Mouse (Mus musculus): ENCODE data around the gene Il16. TPM values are rescaled to one million over a fixed set of nuclear protein-coding genes. Genes with fewer than 3 reads are reported as not detected.

The Il16 gene
- not detected in 2 replicates for polyA plus RNA-seq (2012; ENCODE audit: insufficient read depth, insufficient read length, low replicate concordance, missing spikeins)

GRCm38 (mm10) chr7:83745413-83746106 is at the start of gene Il16:
Gene Il16, minus strand, starts transcription at chr7:83745726.
- Histone ChIP-seq H3K4me3 (ENCODE audit: insufficient read depth, low read depth, low read length) (no peak within 1 kb of the TSS), H3K27ac (ENCODE audit: insufficient read depth, low read depth, low read length) (no peak within 1 kb of the TSS), H3K4me1 (ENCODE audit: control insufficient read depth, insufficient read depth, low read length) (peaks cover 11% of the 10 kb centered on the region)
- 27% methylated on average over 20 of the region's 20 CpGs for WGBS
- no peak for TF ChIP-seq CTCF (IDR thresholded peaks at IDR 0.05; ENCODE audit: insufficient read depth, low read depth, low read length)
- no peak for TF ChIP-seq POLR2A (IDR thresholded peaks at IDR 0.05; ENCODE audit: insufficient read depth, low read depth, low read length)

DNA sequence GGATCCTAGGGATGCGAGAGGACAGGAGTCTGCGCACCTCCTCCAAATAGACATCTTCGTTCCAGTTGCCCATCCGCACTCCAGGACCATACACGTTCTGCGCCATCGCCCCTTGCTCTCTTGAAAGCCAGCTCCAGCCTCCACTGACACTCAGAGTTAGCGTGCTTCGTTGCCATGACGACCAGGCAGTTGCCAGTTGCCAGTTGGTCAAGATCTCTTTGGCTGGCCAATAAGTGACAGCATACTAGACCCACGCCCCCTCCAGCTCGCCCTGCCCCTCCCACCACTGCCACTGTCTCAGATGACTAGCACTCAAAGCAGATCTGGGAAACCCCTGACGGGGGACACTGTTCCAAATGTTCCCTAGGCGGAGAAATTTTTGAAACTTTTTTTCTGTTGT is 49.2 kb upstream of the Il16 start, which contains the start of gene Cfap161:
TSS of gene Cfap161 (minus strand) at position 176 of the 400 bp plus-strand sequence.
- Histone ChIP-seq H3K4me1 (ENCODE audit: control insufficient read depth, insufficient read depth, low read length) (peaks cover 4% of the 10 kb centered on the region; the same call in 1 of the 2 replicates), H3K27ac (ENCODE audit: insufficient read depth, low read depth, low read length) (no peak within 1 kb of the TSS), H3K4me3 (ENCODE audit: insufficient read depth, low read depth, low read length) (no peak within 1 kb of the TSS)
- WGBS = 26% methylated on average over 14 of the region's 14 CpGs
- TF ChIP-seq POLR2A (IDR thresholded peaks at IDR 0.05; ENCODE audit: insufficient read depth, low read depth, low read length) (no peak), CTCF (IDR thresholded peaks at IDR 0.05; ENCODE audit: insufficient read depth, low read depth, low read length) (no peak)

GRCm38 (mm10) chr7:83794006-83794683 is 48.6 kb upstream of the Il16 start:
- TF ChIP-seq POLR2A (IDR thresholded peaks at IDR 0.05; ENCODE audit: insufficient read depth, low read depth, low read length) = no peak
- no peak for TF ChIP-seq CTCF (IDR thresholded peaks at IDR 0.05; ENCODE audit: insufficient read depth, low read depth, low read length)
- WGBS = 62% methylated on average over 11 of the region's 11 CpGs

GRCm38 (mm10) chr7:83780881-83781280 is 35.4 kb upstream of the Il16 start:
- no peak overlapping the region for H3K27ac ChIP-seq (ENCODE audit: insufficient read depth, low read depth, low read length)
- WGBS = 93% methylated on average over 4 of the region's 4 CpGs
- 0 out of 2 replicates have a peak, but pooled peaks cover 2% of the 10 kb centered on the region for H3K4me1 ChIP-seq (ENCODE audit: control insufficient read depth, insufficient read depth, low read length)
- H3K4me3 ChIP-seq (ENCODE audit: insufficient read depth, low read depth, low read length) = no peak overlapping the region
- TF ChIP-seq CTCF (IDR thresholded peaks at IDR 0.05; ENCODE audit: insufficient read depth, low read depth, low read length) (no peak), POLR2A (IDR thresholded peaks at IDR 0.05; ENCODE audit: insufficient read depth, low read depth, low read length) (no peak)

More at GRCm38 (mm10) chr7:83794006-83794683, 48.6 kb upstream of the Il16 start:
- Histone ChIP-seq H3K4me1 (ENCODE audit: control insufficient read depth, insufficient read depth, low read length) (peaks cover 4% of the 10 kb centered on the region; the same call in 1 of the 2 replicates), H3K27ac (ENCODE audit: insufficient read depth, low read depth, low read length) (no peak overlapping the region), H3K4me3 (ENCODE audit: insufficient read depth, low read depth, low read length) (no peak overlapping the region)

GRCm38 (mm10) chr7:83780026-83780425 is 34.5 kb upstream of the Il16 start:
- Histone ChIP-seq H3K4me3 (ENCODE audit: insufficient read depth, low read depth, low read length) (no peak overlapping the region), H3K27ac (ENCODE audit: insufficient read depth, low read depth, low read length) (no peak overlapping the region), H3K4me1 (ENCODE audit: control insufficient read depth, insufficient read depth, low read length) (0 out of 2 replicates have a peak, but pooled peaks cover 2% of the 10 kb centered on the region)
- no peak for TF ChIP-seq POLR2A (IDR thresholded peaks at IDR 0.05; ENCODE audit: insufficient read depth, low read depth, low read length)
- no peak for TF ChIP-seq CTCF (IDR thresholded peaks at IDR 0.05; ENCODE audit: insufficient read depth, low read depth, low read length)
- 78% methylated on average over 4 of the region's 4 CpGs for WGBS

DNA sequence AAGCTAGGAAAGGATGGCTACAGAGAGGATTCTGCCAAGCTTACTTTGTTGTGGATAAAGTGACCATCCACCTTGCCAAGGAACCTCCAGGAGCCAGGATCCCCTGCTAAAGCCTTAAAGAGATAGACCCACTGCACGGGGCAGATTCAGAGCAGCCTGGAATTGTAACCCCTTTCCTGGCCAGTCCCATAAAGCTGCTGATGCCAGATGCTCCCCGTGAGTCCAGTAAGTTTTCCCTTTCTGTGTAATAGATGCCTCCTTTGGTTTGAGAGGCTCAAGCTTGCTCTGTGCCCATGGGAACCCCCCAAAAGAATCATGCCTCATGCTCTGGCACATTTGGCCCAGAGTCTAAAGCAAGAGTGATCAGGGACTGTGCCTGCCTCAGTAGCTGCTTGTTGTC is 33.5 kb upstream of the Il16 start:
- 0 out of 2 replicates have a peak, but pooled peaks cover 2% of the 10 kb centered on the region for H3K4me1 ChIP-seq (ENCODE audit: control insufficient read depth, insufficient read depth, low read length)
- no peak for TF ChIP-seq CTCF (IDR thresholded peaks at IDR 0.05; ENCODE audit: insufficient read depth, low read depth, low read length)
- H3K4me3 ChIP-seq (ENCODE audit: insufficient read depth, low read depth, low read length) = no peak overlapping the region
- 74% methylated on average over 2 of the region's 2 CpGs for WGBS
- no peak overlapping the region for H3K27ac ChIP-seq (ENCODE audit: insufficient read depth, low read depth, low read length)

GRCm38 (mm10) chr7:83778516-83778915 is 33.0 kb upstream of the Il16 start:
- TF ChIP-seq CTCF (IDR thresholded peaks at IDR 0.05; ENCODE audit: insufficient read depth, low read depth, low read length) = no peak
- TF ChIP-seq POLR2A (IDR thresholded peaks at IDR 0.05; ENCODE audit: insufficient read depth, low read depth, low read length) = no peak
- Histone ChIP-seq H3K4me1 (ENCODE audit: control insufficient read depth, insufficient read depth, low read length) (0 out of 2 replicates have a peak, but pooled peaks cover 2% of the 10 kb centered on the region), H3K4me3 (ENCODE audit: insufficient read depth, low read depth, low read length) (no peak overlapping the region), H3K27ac (ENCODE audit: insufficient read depth, low read depth, low read length) (no peak overlapping the region)
- WGBS = 80% methylated on average over 2 of the region's 2 CpGs

- no peak for TF ChIP-seq CTCF (IDR thresholded peaks at IDR 0.05; ENCODE audit: insufficient read depth, low read depth, low read length)
- TF ChIP-seq POLR2A (IDR thresholded peaks at IDR 0.05; ENCODE audit: insufficient read depth, low read depth, low read length) = no peak
- Histone ChIP-seq H3K27ac (ENCODE audit: insufficient read depth, low read depth, low read length) (no peak overlapping the region), H3K4me3 (ENCODE audit: insufficient read depth, low read depth, low read length) (no peak overlapping the region), H3K4me1 (ENCODE audit: control insufficient read depth, insufficient read depth, low read length) (no peaks in the 10 kb centered on the region)
- 17% methylated on average over 5 of the region's 5 CpGs for WGBS
Measured at GRCm38 (mm10) chr7:83774721-83775120, 29.2 kb upstream of the Il16 start.

GRCm38 (mm10) chr7:83763674-83764073 is 18.1 kb upstream of the Il16 start:
- TF ChIP-seq POLR2A (IDR thresholded peaks at IDR 0.05; ENCODE audit: insufficient read depth, low read depth, low read length) (no peak), CTCF (IDR thresholded peaks at IDR 0.05; ENCODE audit: insufficient read depth, low read depth, low read length) (no peak)
- 72% methylated on average over 3 of the region's 3 CpGs for WGBS
- H3K27ac ChIP-seq (ENCODE audit: insufficient read depth, low read depth, low read length) = no peak overlapping the region
- no peaks in the 10 kb centered on the region for H3K4me1 ChIP-seq (ENCODE audit: control insufficient read depth, insufficient read depth, low read length)
- H3K4me3 ChIP-seq (ENCODE audit: insufficient read depth, low read depth, low read length) = no peak overlapping the region
